Mouse (Mus musculus): ENCODE measurements at regions not wholly inside any gene's neighbourhood (a gene's known extent, or its start where the extent isn't known, plus 50 kb on each side); places are given as distances from the start of the nearest gene placed in this dataset.

- TF ChIP-seq GATA1 (IDR thresholded peaks at IDR 0.05; ENCODE audit: borderline replicate concordance, low read length) (no peak), FLI1 (IDR thresholded peaks at IDR 0.05; ENCODE audit: low read length) (no peak)
Observed at GRCm38 (mm10) chr15:97595284-97595796, 110.3 kb downstream of the Rpap3 start.

All from megakaryocyte, embryonic 14.5 days (primary cell).